8 mouse cellular contexts compared by ENCODE assay signal in genomic region chr7:16905491-16906021, GRCm38 (mm10). TPM values are rescaled to one million over a fixed set of nuclear protein-coding genes. Genes with fewer than 3 reads are reported as not detected.
DNase-seq lines count a peak whose midpoint lies in the region; ATAC-seq and TF ChIP-seq lines count a peak whose summit lies in the region.
"Had no signal": no experiment of that assay in that cellular context is flagged by ENCODE, and none has a peak within 500 bp of the region (broad histone marks: within the 10 kb centered on the region; RNA-seq: fewer than 3 reads in every experiment).

No protein-coding gene starts in this region.

- no peak for TF ChIP-seq POLR2A in bone marrow macrophage, adult 2 months (IDR thresholded peaks at IDR 0.05; ENCODE audit: borderline replicate concordance, low read depth, low read length)

- WGBS in lung, embryonic 14.5 days: 35% methylated on average over 9 of the region's 9 CpGs

- no peaks in the 10 kb centered on the region for H3K36me3 ChIP-seq in lung, embryonic 14.5 days (ENCODE audit: insufficient read depth)

- H3K27me3 ChIP-seq in lung, embryonic 14.5 days (ENCODE audit: insufficient read depth, low read length): peaks cover 12% of the 10 kb centered on the region; the same call in 1 of the 2 replicates
- H3K27me3 ChIP-seq: forebrain, embryonic 13.5 days had no signal

- peak; percentile 40 for ATAC-seq in lung, embryonic 14.5 days (ENCODE audit: insufficient read depth)
- peak; percentile 23; the same call in 1 of the 2 replicates for ATAC-seq in megakaryocyte progenitor cell, adult 5-6 weeks (replicated peaks; ENCODE audit: poor library complexity)
- ATAC-seq: forebrain, embryonic 13.5 days had no signal

- H3K4me1 ChIP-seq in lung, embryonic 14.5 days (ENCODE audit: insufficient read depth): peaks cover 16% of the 10 kb centered on the region
- peaks cover 86% of the 10 kb centered on the region for H3K4me1 ChIP-seq in bone marrow macrophage, adult 2 months (ENCODE audit: control insufficient read depth, insufficient read depth, low read length)

- H3K9me3 ChIP-seq in lung, embryonic 14.5 days (ENCODE audit: low read depth, low read length): no peaks in the 10 kb centered on the region
- H3K9me3 ChIP-seq: forebrain, embryonic 13.5 days had no signal

- peak; percentile 51 for DNase-seq in lung, embryonic 14.5 days
- DNase-seq in lung, adult 18-20 months: no peak
- DNase-seq in induced T-regulatory cell, adult 2 months (ENCODE audit: low read depth): peak; percentile 64
- no peak for DNase-seq in frontal cortex, postnatal 25 days (ENCODE audit: low spot score in 2 of 2)
- DNase-seq in spleen, postnatal 36 days (ENCODE audit: low spot score in 2 of 2): no peak

- TF ChIP-seq CTCF in lung, embryonic 14.5 days (IDR thresholded peaks at IDR 0.05; ENCODE audit: low read depth): no peak
- TF ChIP-seq CTCF in bone marrow macrophage, adult 2 months (IDR thresholded peaks at IDR 0.05; ENCODE audit: low read depth, low read length): no peak

- no peak overlapping the region for H3K9ac ChIP-seq in lung, embryonic 14.5 days
- H3K9ac ChIP-seq: forebrain, embryonic 13.5 days had no signal

- H3K4me3 ChIP-seq in lung, embryonic 14.5 days (ENCODE audit: low read depth, low read length): no peak overlapping the region
- H3K4me3 ChIP-seq in bone marrow macrophage, adult 2 months (ENCODE audit: insufficient read depth, low read length): no peak overlapping the region
- H3K4me3 ChIP-seq: forebrain, embryonic 13.5 days had no signal

- no peak overlapping the region for H3K4me2 ChIP-seq in lung, embryonic 14.5 days
- H3K4me2 ChIP-seq: forebrain, embryonic 13.5 days had no signal

- H3K27ac ChIP-seq in lung, embryonic 14.5 days (ENCODE audit: low read depth): no peak overlapping the region
- peak overlapping the region; percentile 33 for H3K27ac ChIP-seq in bone marrow macrophage, adult 2 months (ENCODE audit: insufficient read depth, low read depth, low read length)
- H3K27ac ChIP-seq: forebrain, embryonic 13.5 days had no signal

RNA-seq across cellular contexts. Expression of gene Ptgir, which starts 0.7 kb away (rescaled TPM):
- 1.3 and 1.6 TPM in 2 replicates for polyA plus RNA-seq in lung, embryonic 14.5 days (2014; fragmentation: Nextera tagmentation; extraction: Ambion mirVana)
- polyA plus RNA-seq in bone marrow macrophage, adult 2 months (2012; ENCODE audit: insufficient read depth, insufficient read length, missing spikeins): 5.5 and 5.6 TPM in 2 replicates
- 2.1 and 2.6 TPM in 2 replicates for total RNA-seq in megakaryocyte progenitor cell, adult 5-6 weeks (2015)
- 1.8 and 4.0 TPM in 2 replicates for total RNA-seq in megakaryocyte progenitor cell, adult 5-6 weeks (2017)

RNA-seq across cellular contexts. Expression of gene Gng8, which starts 14.0 kb away (rescaled TPM):
- polyA plus RNA-seq in lung, embryonic 14.5 days (2014; fragmentation: Nextera tagmentation; extraction: Ambion mirVana): 10.8 and 11.1 TPM in 2 replicates
- polyA plus RNA-seq in bone marrow macrophage, adult 2 months (2012; ENCODE audit: insufficient read depth, insufficient read length, missing spikeins): not detected in 2 replicates
- not detected in 2 replicates for total RNA-seq in megakaryocyte progenitor cell, adult 5-6 weeks (2015)
- not detected in 2 replicates for total RNA-seq in megakaryocyte progenitor cell, adult 5-6 weeks (2017)

RNA-seq across cellular contexts. Expression of gene Calm3, which starts 18.4 kb away (rescaled TPM):
- polyA plus RNA-seq in lung, embryonic 14.5 days (2014; fragmentation: Nextera tagmentation; extraction: Ambion mirVana): 139 and 155 TPM in 2 replicates
- polyA plus RNA-seq in bone marrow macrophage, adult 2 months (2012; ENCODE audit: insufficient read depth, insufficient read length, missing spikeins): 373 and 387 TPM in 2 replicates
- total RNA-seq in megakaryocyte progenitor cell, adult 5-6 weeks (2015): 125 and 150 TPM in 2 replicates
- total RNA-seq in megakaryocyte progenitor cell, adult 5-6 weeks (2017): 419 and 440 TPM in 2 replicates

RNA-seq across cellular contexts. Expression of gene Dact3, which starts 30.4 kb away (rescaled TPM):
- 6.6 and 7.8 TPM in 2 replicates for polyA plus RNA-seq in lung, embryonic 14.5 days (2014; fragmentation: Nextera tagmentation; extraction: Ambion mirVana)
- polyA plus RNA-seq in bone marrow macrophage, adult 2 months (2012; ENCODE audit: insufficient read depth, insufficient read length, missing spikeins): 1.2 and 1.3 TPM in 2 replicates
- not detected in 2 replicates for total RNA-seq in megakaryocyte progenitor cell, adult 5-6 weeks (2015)
- total RNA-seq in megakaryocyte progenitor cell, adult 5-6 weeks (2017): 0.04 and 0.17 TPM in 2 replicates

RNA-seq across cellular contexts. Expression of gene Pnmal2, which starts 38.9 kb away (rescaled TPM):
- 3.1 and 3.3 TPM in 2 replicates for polyA plus RNA-seq in lung, embryonic 14.5 days (2014; fragmentation: Nextera tagmentation; extraction: Ambion mirVana)
- not detected in 2 replicates for polyA plus RNA-seq in bone marrow macrophage, adult 2 months (2012; ENCODE audit: insufficient read depth, insufficient read length, missing spikeins)
- not detected in 2 replicates for total RNA-seq in megakaryocyte progenitor cell, adult 5-6 weeks (2015)
- total RNA-seq in megakaryocyte progenitor cell, adult 5-6 weeks (2017): 0.20 TPM in 1 of 2 replicates, not detected in the other

Comparison
In these comparisons a context has a peak if more than half of its experiments do, and no peak if none do; other contexts are left out.
1. DNase-seq: peak in lung, embryonic 14.5 days (single experiment) and induced T-regulatory cell, adult 2 months (single experiment); none in lung, adult 18-20 months (0 of 2), frontal cortex, postnatal 25 days (0 of 2) and spleen, postnatal 36 days (0 of 2).